Mouse (Mus musculus): ENCODE measurements around the gene Gabarap. TPM values are rescaled to one million over a fixed set of nuclear protein-coding genes. Genes with fewer than 3 reads are reported as not detected.
"Not testable (repeated sequence)": the region's sequence is repeated elsewhere in the genome, so short reads cannot be mapped to it uniquely, and the experiment has no call there.

Gabarap gene
- total and polyA plus RNA-seq, 2 experiments from 2014 or later, result 197 to 501 TPM

DNA sequence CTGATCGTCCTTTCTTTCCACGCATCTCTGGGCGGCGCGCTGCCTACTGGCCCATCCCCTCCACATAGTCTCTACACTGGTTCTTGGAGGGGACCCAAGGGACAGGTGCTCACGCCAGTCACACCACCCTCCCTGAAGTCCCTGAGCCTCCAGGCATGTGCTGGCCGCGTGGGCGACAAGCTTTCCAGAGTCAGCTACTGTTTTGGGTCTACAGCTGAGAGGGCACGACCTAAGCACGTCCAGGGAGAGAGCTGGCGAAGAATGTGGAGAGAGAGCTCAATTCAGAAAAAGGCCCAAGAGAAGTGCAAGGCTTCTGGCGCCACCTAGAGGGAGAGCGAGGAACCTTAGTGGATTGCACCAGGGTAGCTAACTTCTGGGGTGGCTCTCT lies 42.2 kb upstream of the Gabarap start:
- Histone ChIP-seq H3K4me3 (ENCODE audit: low read depth, low read length) (peak overlapping the region; percentile 34; the same call in 1 of the 2 replicates), H3K9ac (replicated peaks; ENCODE audit: low read length, poor library complexity, severe bottlenecking) (no peak overlapping the region), H3K27ac (ENCODE audit: low read depth, low read length) (no peak overlapping the region), H3K4me2 (ENCODE audit: low read depth, low read length, poor library complexity, severe bottlenecking) (peak overlapping the region; percentile 49), H3K36me3 (ENCODE audit: insufficient read depth, low read length) (no peaks in the 10 kb centered on the region), H3K9me3 (ENCODE audit: low read length) (no peaks in the 10 kb centered on the region), H3K27me3 (ENCODE audit: insufficient read depth, low read length) (peaks cover 15% of the 10 kb centered on the region; the same call in 1 of the 2 replicates), H3K4me1 (ENCODE audit: insufficient read depth, low read length) (no peaks in the 10 kb centered on the region)
- WGBS, result under 1% methylated on average over 14 of the region's 14 CpGs
- DNase-seq (ENCODE audit: low spot score) (peak; percentile 83), ATAC-seq (ENCODE audit: low FRiP score) (peak; percentile 62)
- TF ChIP-seq CTCF (IDR thresholded peaks at IDR 0.05), result peak; percentile 85

DNA sequence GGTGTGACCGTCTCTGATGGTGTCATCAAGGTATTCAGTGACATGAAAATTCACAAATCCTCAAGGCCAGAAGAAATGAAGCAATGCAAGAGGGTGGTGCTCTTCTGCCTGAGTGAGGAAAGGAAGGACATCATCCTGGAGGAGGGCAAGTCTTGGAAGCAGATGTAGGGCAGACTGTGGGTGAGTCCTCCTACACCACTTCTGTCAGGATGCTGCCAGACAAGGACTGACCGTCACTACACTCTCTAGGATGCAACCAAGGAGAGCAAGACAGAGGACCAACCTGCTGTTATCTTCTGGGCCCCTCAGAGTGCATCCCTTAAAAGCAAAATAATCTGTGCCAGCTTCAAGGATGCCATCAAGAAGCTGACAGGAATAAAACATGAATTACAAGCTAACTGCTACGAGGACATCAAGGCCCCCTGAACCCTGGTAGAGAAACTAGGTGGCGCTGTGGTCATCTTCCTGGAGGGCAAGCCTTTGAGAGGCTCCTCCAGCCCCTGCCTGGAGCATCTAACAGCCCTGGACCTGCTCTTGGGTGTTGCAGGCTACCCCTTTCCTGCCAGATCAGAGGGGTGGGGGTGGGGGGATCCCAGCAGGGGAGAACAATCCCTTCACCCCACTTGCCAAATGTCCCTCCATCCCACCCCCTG lies 40.0 kb upstream of the Gabarap start:
- Histone ChIP-seq H3K4me1 (ENCODE audit: insufficient read depth, low read length) (no peaks in the 10 kb centered on the region), H3K27me3 (ENCODE audit: insufficient read depth, low read length) (peaks cover 15% of the 10 kb centered on the region; the same call in 1 of the 2 replicates), H3K4me2 (ENCODE audit: low read depth, low read length, poor library complexity, severe bottlenecking) (no peak overlapping the region), H3K9me3 (ENCODE audit: low read length) (no peaks in the 10 kb centered on the region), H3K27ac (ENCODE audit: low read depth, low read length) (no peak overlapping the region), H3K36me3 (ENCODE audit: insufficient read depth, low read length) (no peaks in the 10 kb centered on the region), H3K4me3 (ENCODE audit: low read depth, low read length) (no peak overlapping the region), H3K9ac (replicated peaks; ENCODE audit: low read length, poor library complexity, severe bottlenecking) (no peak overlapping the region)
- ATAC-seq (ENCODE audit: low FRiP score), result no peak
- no peak for TF ChIP-seq CTCF (IDR thresholded peaks at IDR 0.05)
- no peak for DNase-seq (ENCODE audit: low spot score)
- WGBS, result 45% methylated on average over 4 of the region's 4 CpGs

DNA sequence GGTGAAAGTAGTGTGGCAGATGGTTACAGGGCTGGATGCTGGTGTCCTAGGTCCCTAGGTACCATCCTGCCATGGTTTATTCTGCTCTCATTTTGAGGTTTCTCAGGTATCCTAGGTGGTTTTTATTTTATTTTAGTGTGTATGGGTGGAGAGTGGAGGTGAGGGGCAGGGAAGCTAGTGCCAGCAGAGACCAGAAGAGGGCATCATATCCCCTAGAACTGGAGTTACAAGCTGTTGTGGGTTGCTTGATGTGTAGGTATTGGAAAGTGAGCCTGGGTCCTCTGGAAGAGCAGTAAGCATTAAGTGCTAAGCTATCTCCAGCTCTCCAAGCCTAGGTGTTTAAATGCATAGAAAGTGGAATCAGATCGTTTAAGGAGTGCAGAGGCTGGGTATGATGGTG lies 38.7 kb upstream of the Gabarap start:
- ATAC-seq (ENCODE audit: low FRiP score) (no peak), DNase-seq (ENCODE audit: low spot score) (no peak)
- Histone ChIP-seq H3K4me1 (ENCODE audit: insufficient read depth, low read length) (no peaks in the 10 kb centered on the region), H3K9ac (replicated peaks; ENCODE audit: low read length, poor library complexity, severe bottlenecking) (no peak overlapping the region), H3K36me3 (ENCODE audit: insufficient read depth, low read length) (no peaks in the 10 kb centered on the region), H3K4me2 (ENCODE audit: low read depth, low read length, poor library complexity, severe bottlenecking) (no peak overlapping the region), H3K9me3 (ENCODE audit: low read length) (no peaks in the 10 kb centered on the region), H3K4me3 (ENCODE audit: low read depth, low read length) (no peak overlapping the region), H3K27ac (ENCODE audit: low read depth, low read length) (no peak overlapping the region), H3K27me3 (ENCODE audit: insufficient read depth, low read length) (peaks cover 13% of the 10 kb centered on the region; the same call in 1 of the 2 replicates)
- no peak; the same call in 1 of the 2 replicates for TF ChIP-seq CTCF (IDR thresholded peaks at IDR 0.05)
- WGBS, result 39% methylated on average over 1 of the region's 1 CpGs

DNA sequence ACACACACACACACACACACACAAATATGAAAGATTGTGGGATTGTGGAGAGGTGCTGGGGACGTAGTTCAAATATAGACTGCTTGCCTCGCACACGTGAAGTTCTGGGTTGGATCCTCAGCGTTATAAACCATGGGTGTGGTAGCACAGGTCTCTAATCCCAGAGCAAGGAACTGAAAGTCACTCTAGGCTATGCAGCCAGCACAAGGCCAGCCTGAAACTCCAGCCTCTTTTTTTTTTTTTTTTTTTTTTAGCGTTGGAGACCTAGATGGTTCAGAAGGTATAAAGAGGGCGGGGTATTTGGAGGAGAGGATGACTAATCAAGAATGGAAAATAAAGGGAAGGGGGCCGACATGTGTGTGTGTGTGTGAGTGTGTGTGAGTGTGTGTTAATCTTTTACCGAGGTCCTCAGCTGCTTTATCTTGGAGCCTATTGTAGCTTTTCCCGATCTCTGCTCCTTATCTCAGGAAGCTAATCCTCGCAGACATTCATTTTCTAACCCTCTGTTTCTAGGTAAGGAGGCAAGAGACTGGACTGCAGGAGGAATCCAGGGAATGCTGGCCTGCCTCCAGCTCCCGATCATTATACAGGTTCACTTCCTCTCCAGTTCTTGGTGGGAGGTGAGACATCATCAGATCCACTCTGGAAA lies 37.6 kb upstream of the Gabarap start:
- Histone ChIP-seq H3K9me3 (ENCODE audit: low read length) (no peaks in the 10 kb centered on the region), H3K4me3 (ENCODE audit: low read depth, low read length) (no peak overlapping the region), H3K4me2 (ENCODE audit: low read depth, low read length, poor library complexity, severe bottlenecking) (no peak overlapping the region), H3K36me3 (ENCODE audit: insufficient read depth, low read length) (no peaks in the 10 kb centered on the region), H3K27ac (ENCODE audit: low read depth, low read length) (no peak overlapping the region), H3K9ac (replicated peaks; ENCODE audit: low read length, poor library complexity, severe bottlenecking) (no peak overlapping the region), H3K4me1 (ENCODE audit: insufficient read depth, low read length) (no peaks in the 10 kb centered on the region), H3K27me3 (ENCODE audit: insufficient read depth, low read length) (0 out of 2 replicates have a peak, but pooled peaks cover 7% of the 10 kb centered on the region)
- 70% methylated on average over 10 of the region's 11 CpGs for WGBS
- DNase-seq (ENCODE audit: low spot score) (no peak), ATAC-seq (ENCODE audit: low FRiP score) (no peak)
- TF ChIP-seq CTCF (IDR thresholded peaks at IDR 0.05), result no peak

DNA sequence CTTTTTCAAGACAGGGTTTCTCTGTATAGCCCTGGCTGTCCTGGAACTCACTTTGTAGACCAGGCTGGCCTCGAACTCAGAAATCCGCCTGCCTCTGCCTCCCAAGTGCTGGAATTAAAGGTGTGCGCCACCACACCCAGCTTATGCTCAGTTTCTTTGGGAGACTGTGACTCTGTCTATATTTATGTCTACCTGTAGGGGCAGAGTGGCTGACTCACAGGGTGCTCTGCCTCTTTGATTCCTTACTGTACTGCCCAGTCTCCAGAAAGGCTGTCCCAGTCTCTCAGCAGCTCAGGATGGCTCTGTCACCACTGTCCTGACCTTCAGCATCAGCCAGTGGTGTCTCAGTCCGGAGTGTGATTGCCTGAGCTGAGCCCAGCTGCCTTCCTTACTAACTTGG lies 35.3 kb upstream of the Gabarap start:
- not testable (repeated sequence) for H3K9ac ChIP-seq (replicated peaks; ENCODE audit: low read length, poor library complexity, severe bottlenecking); H3K9me3 ChIP-seq (ENCODE audit: low read length); H3K36me3 ChIP-seq (ENCODE audit: insufficient read depth, low read length); H3K4me1 ChIP-seq (ENCODE audit: insufficient read depth, low read length); ATAC-seq (ENCODE audit: low FRiP score); H3K4me3 ChIP-seq (ENCODE audit: low read depth, low read length); DNase-seq (ENCODE audit: low spot score); H3K27me3 ChIP-seq (ENCODE audit: insufficient read depth, low read length); H3K4me2 ChIP-seq (ENCODE audit: low read depth, low read length, poor library complexity, severe bottlenecking); H3K27ac ChIP-seq (ENCODE audit: low read depth, low read length)
- WGBS, result 72% methylated on average over 3 of the region's 4 CpGs

DNA sequence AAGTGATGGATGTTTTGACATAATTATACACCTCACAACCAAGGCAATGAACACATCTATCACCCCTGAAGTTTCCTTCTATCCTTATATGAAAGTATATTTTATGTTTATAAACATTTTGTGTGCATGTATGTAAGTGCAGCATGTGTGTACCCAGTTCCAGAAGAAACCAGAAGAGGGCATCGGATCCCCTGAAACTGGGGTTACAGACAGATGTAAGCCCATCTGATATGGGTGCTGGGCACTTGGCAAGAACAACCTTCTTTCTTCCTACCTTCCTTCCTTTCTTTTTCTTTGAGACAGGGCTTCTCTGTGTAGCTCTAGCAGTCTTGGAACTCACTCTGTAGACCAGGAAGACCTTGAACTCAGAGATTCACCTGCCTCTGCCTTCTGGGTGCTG lies 34.7 kb upstream of the Gabarap start:
- H3K4me2 ChIP-seq (ENCODE audit: low read depth, low read length, poor library complexity, severe bottlenecking), result no peak overlapping the region
- no peaks in the 10 kb centered on the region for H3K9me3 ChIP-seq (ENCODE audit: low read length)
- WGBS, result 78% methylated on average over 1 of the region's 1 CpGs
- DNase-seq (ENCODE audit: low spot score), result no peak
- no peak overlapping the region for H3K27ac ChIP-seq (ENCODE audit: low read depth, low read length)
- no peak for ATAC-seq (ENCODE audit: low FRiP score)
- H3K36me3 ChIP-seq (ENCODE audit: insufficient read depth, low read length), result no peaks in the 10 kb centered on the region
- H3K27me3 ChIP-seq (ENCODE audit: insufficient read depth, low read length), result no peaks in the 10 kb centered on the region
- no peak for TF ChIP-seq CTCF (IDR thresholded peaks at IDR 0.05)
- no peak overlapping the region for H3K4me3 ChIP-seq (ENCODE audit: low read depth, low read length)
- H3K9ac ChIP-seq (replicated peaks; ENCODE audit: low read length, poor library complexity, severe bottlenecking), result no peak overlapping the region
- no peaks in the 10 kb centered on the region for H3K4me1 ChIP-seq (ENCODE audit: insufficient read depth, low read length)
